Mouse (Mus musculus) adrenal gland, adult 10 weeks (tissue): ENCODE measurements around the gene Ndufb8. TPM values are rescaled to one million over a fixed set of nuclear protein-coding genes. Genes with fewer than 3 reads are reported as not detected.

Source experiments
- polyA plus RNA-seq: library from polyadenylated mRNA; stranded (reverse); fragments of 350-450 nt; fragmentation: Illumina TruSeq; extraction: RNeasy Lipid Tissue Mini Kit (QIAGEN cat#74804); gene quantifications from one replicate; pipeline ENCODE4 v1.2.3, GENCODE M21; 2014; ENCODE audit warnings: low read depth, low replicate concordance

Ndufb8 gene
- polyA plus RNA-seq, result 79.5 TPM

GRCm38 (mm10) chr19:44554861-44555590, at the start of gene Ndufb8:
Ndufb8 (minus strand) TSS chr19:44555440.

DNA sequence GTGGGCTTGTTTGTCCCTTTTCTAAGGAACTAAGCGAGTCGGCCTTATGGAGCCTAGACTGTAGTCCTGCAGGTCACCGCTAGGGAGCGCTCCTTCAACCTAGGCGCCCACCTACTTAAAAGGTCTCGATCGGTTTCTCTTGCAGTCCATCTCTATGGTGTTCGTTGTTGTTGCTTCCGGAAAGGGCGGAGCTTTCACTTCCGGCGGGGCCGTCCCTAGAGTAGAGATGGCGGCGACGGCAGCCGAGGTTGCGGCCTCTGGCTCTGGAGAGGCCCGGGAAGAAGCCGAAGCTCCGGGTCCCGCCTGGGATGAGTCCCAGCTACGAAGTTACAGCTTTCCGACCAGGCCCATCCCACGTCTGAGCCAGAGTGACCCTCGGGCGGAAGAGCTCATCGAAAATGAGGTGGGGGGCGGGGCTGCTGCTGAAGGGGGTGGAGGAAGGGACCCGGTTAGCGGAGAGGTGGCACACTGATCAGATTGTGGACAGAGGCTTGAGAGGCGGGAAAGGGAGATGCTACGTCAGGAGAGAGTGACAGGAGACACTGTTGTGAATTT, 7.5 kb upstream of the Ndufb8 start, which contains the start of gene Hif1an:
Gene Hif1an, plus strand, starts transcription at position 199 of the 555 bp plus-strand sequence.

DNA sequence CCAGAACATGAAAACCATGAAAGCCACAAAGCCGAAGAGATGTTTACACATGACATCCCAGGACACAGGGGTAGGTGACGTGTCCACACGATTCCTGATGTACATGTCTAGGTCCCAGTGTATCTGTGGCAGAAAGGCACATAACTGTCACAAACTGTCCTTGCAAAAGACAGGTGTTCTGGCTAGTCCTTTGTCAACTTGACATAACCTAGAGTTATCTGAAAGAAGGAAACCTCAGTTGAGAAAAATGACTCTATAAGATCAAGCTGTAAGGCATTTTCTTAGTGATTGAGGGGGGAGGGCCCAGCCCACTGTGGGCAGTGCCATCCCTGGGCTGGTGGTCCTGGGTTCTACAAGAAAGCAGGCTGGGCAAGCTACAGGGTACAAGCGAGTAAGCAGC, 2.5 kb downstream of the Ndufb8 start, which contains the start of gene Gm20538:
Gene Gm20538, minus strand, starts transcription at position 101 of the 400 bp plus-strand sequence.

DNA sequence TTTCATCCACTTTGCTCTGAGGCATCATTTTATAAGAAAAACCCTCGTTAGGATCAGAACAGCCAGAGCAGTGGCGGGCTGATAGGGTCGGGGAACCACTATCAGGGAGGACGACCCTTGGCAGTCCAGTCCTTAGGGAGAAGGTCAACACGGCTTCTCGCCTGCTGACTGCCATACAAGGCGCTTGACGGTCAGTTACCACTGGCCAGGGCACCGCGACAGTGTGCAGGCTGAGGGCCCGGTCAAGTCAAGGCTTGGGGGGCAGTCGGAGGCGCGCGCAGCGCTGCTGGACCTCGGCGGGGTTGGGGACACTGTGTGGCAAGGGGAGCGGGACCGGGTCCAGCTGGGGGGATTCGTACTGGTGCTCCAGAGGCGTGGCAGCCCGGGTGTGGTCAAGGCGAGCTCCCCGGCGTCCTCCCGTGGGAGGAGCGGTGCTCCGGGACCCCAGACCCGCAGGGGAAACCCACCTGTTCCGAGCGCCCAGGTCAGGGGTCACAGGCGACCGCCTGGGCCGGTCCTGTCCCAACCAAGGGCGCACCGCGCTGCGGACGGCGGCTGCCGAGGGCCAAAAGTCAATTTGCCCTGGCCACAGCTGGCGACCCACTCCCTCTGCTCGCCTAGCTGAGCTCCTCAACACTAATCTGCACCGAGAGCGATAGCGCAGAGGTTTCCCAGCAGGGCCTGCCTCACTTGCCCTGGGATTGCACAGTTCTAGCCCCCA, 9.8 kb downstream of the Ndufb8 start, which contains the start of gene Sec31b:
Gene Sec31b, minus strand, starts transcription at position 544 of the 721 bp plus-strand sequence.

Other genes starting within 250 kb of the Ndufb8 start
- gene Scd4, start 222.3 kb downstream of the Ndufb8 start, polyA plus RNA-seq, result 0.64 TPM
- gene Scd1, start 147.6 kb downstream of the Ndufb8 start, polyA plus RNA-seq, result 2,086 TPM
- not detected for gene Wnt8b, start 62.0 kb downstream of the Ndufb8 start, polyA plus RNA-seq
- gene Sec31b, start 9.6 kb downstream of the Ndufb8 start, polyA plus RNA-seq, result not detected
- gene Gm20538, start 2.6 kb downstream of the Ndufb8 start, polyA plus RNA-seq, result not detected
- gene Hif1an, start 7.4 kb upstream of the Ndufb8 start, polyA plus RNA-seq, result 10.7 TPM
- not detected for gene Pax2, start 200.6 kb upstream of the Ndufb8 start, polyA plus RNA-seq